Mouse (Mus musculus): ENCODE measurements at regions not wholly inside any gene's neighbourhood (a gene's known extent, or its start where the extent isn't known, plus 50 kb on each side); places are given as distances from the start of the nearest gene placed in this dataset.

DNA sequence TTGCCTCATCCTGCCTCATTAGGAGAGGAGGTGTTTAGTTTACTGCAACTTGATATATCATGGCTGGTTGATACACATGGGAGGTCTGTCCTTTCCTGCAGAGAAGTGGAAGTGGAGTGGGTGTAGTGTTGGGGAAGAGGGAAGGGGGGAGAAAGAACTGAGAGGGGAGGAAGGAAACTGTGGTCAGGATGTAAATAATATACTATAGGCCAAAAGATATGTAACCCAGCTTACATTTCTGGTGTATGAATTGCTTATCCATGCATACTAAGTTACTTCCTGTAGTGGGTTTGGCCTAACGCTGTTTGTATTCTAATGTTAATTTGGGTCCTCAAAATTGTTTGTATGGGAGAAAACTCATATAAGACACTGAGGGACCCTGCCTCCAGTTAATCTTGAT, 289.6 kb downstream of the Cetn3 start:
- H3K9me3 ChIP-seq (ENCODE audit: control insufficient read depth, low read length), result no peaks in the 10 kb centered on the region
- no peak overlapping the region for H3K4me2 ChIP-seq (ENCODE audit: low read depth, low read length)
- WGBS, result 79% methylated on average over 1 of the region's 1 CpGs
- H3K36me3 ChIP-seq (ENCODE audit: control insufficient read depth, insufficient read depth, low read length), result no peaks in the 10 kb centered on the region
- H3K4me3 ChIP-seq (ENCODE audit: low read length), result no peak overlapping the region
- H3K27me3 ChIP-seq (replicated peaks; ENCODE audit: control insufficient read depth, insufficient read depth, low read length), result no peaks in the 10 kb centered on the region
- no peaks in the 10 kb centered on the region for H3K4me1 ChIP-seq (ENCODE audit: control insufficient read depth, insufficient read depth, low read length)
- no peak for ATAC-seq
- no peak overlapping the region for H3K9ac ChIP-seq (ENCODE audit: low read depth, low read length)
- no peak overlapping the region for H3K27ac ChIP-seq (ENCODE audit: low read length)

DNA sequence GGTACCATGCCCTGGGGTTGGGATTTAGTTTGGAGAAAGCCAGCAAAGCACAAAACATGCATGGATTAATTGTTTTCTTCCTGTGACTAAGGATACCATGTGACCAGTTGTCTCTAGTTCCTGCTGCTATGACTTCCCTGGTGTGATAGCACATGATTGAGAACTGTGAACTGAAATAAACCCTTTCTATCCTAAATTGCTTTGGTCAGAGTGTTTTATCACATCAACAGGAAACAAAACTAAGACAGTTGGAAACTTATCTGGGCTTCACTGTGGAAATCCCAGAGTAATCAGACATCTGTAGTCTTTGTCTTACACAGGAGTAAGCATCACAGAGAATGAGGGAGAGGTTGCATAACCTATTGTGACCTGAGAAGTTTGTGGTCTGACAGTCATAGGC, 290.5 kb downstream of the Cetn3 start:
- H3K4me2 ChIP-seq (ENCODE audit: low read depth, low read length), result no peak overlapping the region
- no peak overlapping the region for H3K9ac ChIP-seq (ENCODE audit: low read depth, low read length)
- H3K9me3 ChIP-seq (ENCODE audit: control insufficient read depth, low read length), result no peaks in the 10 kb centered on the region
- no peak overlapping the region for H3K27ac ChIP-seq (ENCODE audit: low read length)
- no peaks in the 10 kb centered on the region for H3K36me3 ChIP-seq (ENCODE audit: control insufficient read depth, insufficient read depth, low read length)
- no peaks in the 10 kb centered on the region for H3K4me1 ChIP-seq (ENCODE audit: control insufficient read depth, insufficient read depth, low read length)
- no peaks in the 10 kb centered on the region for H3K27me3 ChIP-seq (replicated peaks; ENCODE audit: control insufficient read depth, insufficient read depth, low read length)
- ATAC-seq, result no peak
- H3K4me3 ChIP-seq (ENCODE audit: low read length), result no peak overlapping the region

DNA sequence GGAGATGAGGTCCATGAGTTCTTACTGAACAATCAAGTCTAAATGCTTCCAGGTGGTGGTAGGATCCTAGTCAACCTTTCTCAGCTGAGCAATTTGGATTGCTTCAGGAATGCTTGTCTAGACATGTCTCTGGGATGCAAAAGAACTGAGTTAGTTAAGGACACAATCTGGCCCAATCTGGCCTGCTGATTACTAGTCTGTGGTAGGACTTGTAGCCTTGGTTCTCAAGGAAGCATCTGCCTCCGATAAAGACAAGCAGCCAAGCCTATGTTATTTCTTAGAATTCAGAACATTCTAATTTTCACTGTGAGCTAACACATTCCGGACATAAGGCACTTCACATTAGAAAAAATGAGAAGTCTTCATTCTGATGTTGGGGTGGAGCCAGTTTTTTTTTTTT, 298.5 kb downstream of the Cetn3 start:
- WGBS, result 83% methylated on average over 2 of the region's 2 CpGs

DNA sequence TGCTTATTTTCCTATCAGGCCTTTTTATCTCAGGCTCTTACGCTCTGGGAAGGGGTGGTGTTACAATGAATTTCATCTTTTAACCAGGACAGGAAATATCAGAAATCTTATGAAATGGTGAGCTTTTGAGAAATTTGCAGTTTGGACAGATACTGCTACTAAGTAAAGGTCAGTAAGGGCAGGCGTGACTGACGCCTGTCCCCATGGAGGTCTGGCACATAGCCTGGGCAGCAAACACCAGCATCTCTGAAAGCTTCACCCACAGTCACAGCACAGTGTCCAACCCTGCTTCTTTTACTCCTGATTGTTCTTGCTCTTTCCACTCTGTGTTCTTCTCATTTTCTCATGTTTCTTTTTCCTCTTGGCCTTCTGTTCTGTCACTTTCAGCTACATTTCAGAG, 304.8 kb downstream of the Cetn3 start:
- Histone ChIP-seq H3K36me3 (ENCODE audit: control insufficient read depth, insufficient read depth, low read length) (no peaks in the 10 kb centered on the region), H3K27me3 (replicated peaks; ENCODE audit: control insufficient read depth, insufficient read depth, low read length) (no peaks in the 10 kb centered on the region), H3K9me3 (ENCODE audit: control insufficient read depth, low read length) (no peaks in the 10 kb centered on the region), H3K4me3 (ENCODE audit: low read length) (no peak overlapping the region), H3K4me1 (ENCODE audit: control insufficient read depth, insufficient read depth, low read length) (no peaks in the 10 kb centered on the region), H3K9ac (ENCODE audit: low read depth, low read length) (no peak overlapping the region), H3K4me2 (ENCODE audit: low read depth, low read length) (no peak overlapping the region), H3K27ac (ENCODE audit: low read length) (no peak overlapping the region)
- 78% methylated on average over 3 of the region's 3 CpGs for WGBS
- ATAC-seq, result no peak

More for the DNA sequence above, 298.5 kb downstream of the Cetn3 start:
- no peaks in the 10 kb centered on the region for H3K36me3 ChIP-seq (ENCODE audit: control insufficient read depth, insufficient read depth, low read length)
- H3K4me1 ChIP-seq (ENCODE audit: control insufficient read depth, insufficient read depth, low read length), result no peaks in the 10 kb centered on the region
- H3K27ac ChIP-seq (ENCODE audit: low read length), result no peak overlapping the region
- no peak for ATAC-seq
- H3K4me3 ChIP-seq (ENCODE audit: low read length), result no peak overlapping the region
- H3K27me3 ChIP-seq (replicated peaks; ENCODE audit: control insufficient read depth, insufficient read depth, low read length), result no peaks in the 10 kb centered on the region
- H3K9me3 ChIP-seq (ENCODE audit: control insufficient read depth, low read length), result no peaks in the 10 kb centered on the region
- no peak overlapping the region for H3K9ac ChIP-seq (ENCODE audit: low read depth, low read length)
- no peak overlapping the region for H3K4me2 ChIP-seq (ENCODE audit: low read depth, low read length)

DNA sequence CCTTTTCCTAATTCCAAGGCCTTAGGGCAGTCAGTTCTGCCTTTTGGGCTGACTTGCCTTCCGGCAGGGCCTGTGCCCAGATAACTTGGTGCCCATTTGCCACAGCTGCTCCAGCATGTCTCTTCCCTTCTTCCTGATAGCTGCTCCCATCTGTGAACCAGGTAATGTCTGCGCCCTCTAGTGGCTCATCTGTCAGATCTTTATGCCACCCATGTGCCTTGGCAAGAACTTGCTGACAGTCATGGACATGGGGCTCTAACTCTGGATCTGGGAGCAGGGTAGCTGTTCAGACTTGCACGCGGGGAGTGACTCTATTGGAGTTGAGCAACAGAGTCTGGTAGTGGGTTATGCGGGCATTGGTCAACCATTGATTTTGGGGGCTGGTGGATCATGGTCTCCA, 309.3 kb downstream of the Cetn3 start:
- H3K4me2 ChIP-seq (ENCODE audit: low read depth, low read length), result no peak overlapping the region
- H3K4me1 ChIP-seq (ENCODE audit: control insufficient read depth, insufficient read depth, low read length), result no peaks in the 10 kb centered on the region
- H3K9ac ChIP-seq (ENCODE audit: low read depth, low read length), result no peak overlapping the region
- H3K27ac ChIP-seq (ENCODE audit: low read length), result no peak overlapping the region
- H3K27me3 ChIP-seq (replicated peaks; ENCODE audit: control insufficient read depth, insufficient read depth, low read length), result no peaks in the 10 kb centered on the region
- no peaks in the 10 kb centered on the region for H3K36me3 ChIP-seq (ENCODE audit: control insufficient read depth, insufficient read depth, low read length)
- 80% methylated on average over 5 of the region's 5 CpGs for WGBS
- no peak for ATAC-seq
- no peaks in the 10 kb centered on the region for H3K9me3 ChIP-seq (ENCODE audit: control insufficient read depth, low read length)
- no peak overlapping the region for H3K4me3 ChIP-seq (ENCODE audit: low read length)

DNA sequence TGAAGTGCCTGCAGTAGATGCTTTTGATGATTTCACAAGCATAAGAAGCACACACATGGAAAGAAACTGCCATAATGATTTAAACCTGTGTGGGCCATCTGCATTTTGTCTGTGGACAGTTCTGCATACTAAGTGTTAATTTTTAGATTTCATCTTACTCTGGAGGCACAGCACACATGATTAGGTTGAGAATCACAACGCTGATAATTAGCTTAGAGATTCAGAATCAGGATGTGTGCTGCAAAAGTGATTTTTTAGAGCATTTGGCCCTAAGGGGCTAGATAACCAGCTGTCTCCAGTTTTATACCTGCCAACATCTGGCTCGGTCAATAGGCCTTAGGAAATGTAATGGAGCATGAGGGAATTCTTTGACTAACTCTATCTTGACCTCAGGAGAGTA, 323.2 kb downstream of the Cetn3 start:
- H3K4me1 ChIP-seq (ENCODE audit: control insufficient read depth, insufficient read depth, low read length), result no peaks in the 10 kb centered on the region
- H3K9ac ChIP-seq (ENCODE audit: low read depth, low read length), result no peak overlapping the region
- no peaks in the 10 kb centered on the region for H3K9me3 ChIP-seq (ENCODE audit: control insufficient read depth, low read length)
- H3K27ac ChIP-seq (ENCODE audit: low read length), result no peak overlapping the region
- H3K4me2 ChIP-seq (ENCODE audit: low read depth, low read length), result no peak overlapping the region
- WGBS, result 79% methylated on average over 2 of the region's 2 CpGs
- no peak overlapping the region for H3K4me3 ChIP-seq (ENCODE audit: low read length)
- ATAC-seq, result no peak
- H3K36me3 ChIP-seq (ENCODE audit: control insufficient read depth, insufficient read depth, low read length), result no peaks in the 10 kb centered on the region
- no peaks in the 10 kb centered on the region for H3K27me3 ChIP-seq (replicated peaks; ENCODE audit: control insufficient read depth, insufficient read depth, low read length)

DNA sequence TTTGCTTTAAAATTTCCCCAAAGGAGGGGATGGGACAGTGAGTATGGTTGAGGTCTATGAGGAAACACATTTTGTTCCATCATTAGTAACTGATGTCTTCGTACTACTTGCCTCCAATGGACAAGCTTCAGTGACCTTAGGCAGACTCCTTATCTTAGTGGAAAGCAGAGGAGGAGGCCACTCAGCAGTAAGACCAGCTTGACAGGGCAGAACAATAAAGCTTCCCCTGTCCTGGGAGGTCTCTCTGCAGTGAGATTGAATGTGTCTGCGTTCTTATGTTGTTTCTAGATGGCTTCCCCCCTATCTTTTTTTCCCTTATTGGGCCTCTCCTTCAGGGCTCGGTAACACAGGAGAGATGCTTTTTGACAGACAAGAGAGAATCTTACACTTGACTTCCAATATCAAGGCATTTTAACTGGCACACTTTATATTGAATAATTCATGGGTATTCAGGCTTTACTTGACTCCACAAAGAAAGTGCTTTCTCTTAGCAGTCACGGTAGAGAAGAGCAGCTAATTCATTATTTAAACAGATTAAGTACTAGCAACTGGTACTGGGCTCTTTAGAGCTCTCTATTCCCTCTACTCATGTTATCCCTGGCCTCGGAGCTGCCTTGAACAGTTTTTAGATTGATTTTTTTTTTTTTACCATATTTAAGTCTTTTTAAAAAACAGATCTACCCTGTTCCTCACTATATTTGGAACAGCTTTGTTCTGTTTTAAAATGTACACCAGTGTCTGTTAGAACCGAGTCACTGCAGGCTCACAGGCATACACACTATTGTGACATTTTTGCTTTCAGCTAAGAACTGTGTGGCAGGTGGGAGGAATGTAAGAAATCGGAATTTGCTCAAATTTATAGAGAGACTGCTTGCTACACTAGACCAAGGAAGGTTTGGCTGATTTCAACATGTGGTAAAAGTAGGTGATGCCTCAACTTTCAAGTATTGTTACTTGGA, 347.2 kb downstream of the Cetn3 start:
- Histone ChIP-seq H3K27ac (ENCODE audit: low read length) (no peak overlapping the region), H3K27me3 (replicated peaks; ENCODE audit: control insufficient read depth, insufficient read depth, low read length) (no peaks in the 10 kb centered on the region), H3K4me2 (ENCODE audit: low read depth, low read length) (no peak overlapping the region), H3K36me3 (ENCODE audit: control insufficient read depth, insufficient read depth, low read length) (no peaks in the 10 kb centered on the region), H3K9ac (ENCODE audit: low read depth, low read length) (no peak overlapping the region), H3K4me3 (ENCODE audit: low read length) (no peak overlapping the region), H3K4me1 (ENCODE audit: control insufficient read depth, insufficient read depth, low read length) (no peaks in the 10 kb centered on the region), H3K9me3 (ENCODE audit: control insufficient read depth, low read length) (no peaks in the 10 kb centered on the region)
- WGBS, result 62% methylated on average over 7 of the region's 7 CpGs
- ATAC-seq, result no peak
